Mouse (Mus musculus): ENCODE measurements around the gene Slc45a3. TPM values are rescaled to one million over a fixed set of nuclear protein-coding genes. Genes with fewer than 3 reads are reported as not detected.
A peak's percentile ranks its signal among the peaks of the same experiment; 100 is the strongest.

The Slc45a3 gene
- polyA plus RNA-seq, 1 experiment from 2014 or later, result 3.0 TPM

- Histone ChIP-seq H3K4me3 (ENCODE audit: low read depth, low read length) (no peak overlapping the region), H3K9me3 (replicated peaks; ENCODE audit: control insufficient read depth, low read length) (no peaks in the 10 kb centered on the region), H3K4me2 (ENCODE audit: low read depth, low read length) (no peak overlapping the region), H3K27me3 (ENCODE audit: control insufficient read depth, insufficient read depth, low read depth, low read length) (no peaks in the 10 kb centered on the region), H3K27ac (ENCODE audit: low read length) (no peak overlapping the region), H3K36me3 (ENCODE audit: control insufficient read depth, insufficient read depth) (no peaks in the 10 kb centered on the region), H3K4me1 (ENCODE audit: control insufficient read depth, low read depth, low read length) (peaks cover 7% of the 10 kb centered on the region), H3K9ac (ENCODE audit: low read depth, low read length) (no peak overlapping the region)
- ATAC-seq (ENCODE audit: low read depth), result peak; percentile 37
- 22% methylated on average over 16 of the region's 16 CpGs for WGBS (ENCODE audit: insufficient replicate concordance)
Measured at GRCm38 (mm10) chr1:131942621-131943590, 19.9 kb upstream of the Slc45a3 start.

DNA sequence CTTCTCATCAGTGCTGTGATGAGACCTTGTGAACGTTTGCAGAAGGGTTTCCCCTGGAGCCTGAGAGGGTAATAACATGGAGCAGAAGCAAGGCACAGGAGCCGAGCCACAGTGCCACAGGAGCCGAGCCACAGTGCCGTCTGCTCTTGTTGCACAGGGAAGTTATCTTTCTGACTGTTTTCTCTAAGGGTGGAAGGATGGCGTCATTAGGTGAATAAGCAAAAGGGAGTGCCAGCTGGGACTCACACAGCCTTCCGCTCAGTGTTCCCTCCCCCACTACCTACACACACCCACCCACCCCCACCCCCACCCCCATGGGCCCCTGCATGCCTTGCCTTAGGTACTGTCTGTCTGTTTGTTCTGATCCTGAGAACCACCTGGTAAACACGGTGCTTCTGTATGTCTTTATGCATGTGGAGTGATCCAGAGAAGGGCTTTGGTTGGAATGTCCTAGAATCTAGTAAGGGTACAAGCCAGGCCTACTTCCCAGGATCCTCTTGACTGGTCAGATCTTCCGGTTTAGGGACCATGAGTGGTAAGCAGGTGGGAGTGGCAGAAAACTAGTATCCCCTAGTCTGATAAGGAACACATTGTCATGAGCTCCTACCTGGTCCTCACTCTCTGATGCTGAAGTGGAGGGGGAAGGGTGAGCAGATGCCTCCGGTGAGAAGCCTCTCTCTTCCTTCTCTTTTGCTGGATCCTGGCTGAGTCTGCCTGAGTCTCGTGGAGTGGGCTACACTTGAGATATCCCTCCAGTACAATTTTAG lies 16.9 kb upstream of the Slc45a3 start:
- Histone ChIP-seq H3K9me3 (replicated peaks; ENCODE audit: control insufficient read depth, low read length) (no peaks in the 10 kb centered on the region), H3K27ac (ENCODE audit: low read length) (no peak overlapping the region)
- ATAC-seq (ENCODE audit: low read depth), result no peak

GRCm38 (mm10) chr1:131946462-131947215 lies 16.1 kb upstream of the Slc45a3 start:
- 62% methylated on average over 11 of the region's 11 CpGs for WGBS (ENCODE audit: insufficient replicate concordance)
- H3K4me2 ChIP-seq (ENCODE audit: low read depth, low read length), result no peak overlapping the region
- no peak overlapping the region for H3K4me3 ChIP-seq (ENCODE audit: low read depth, low read length)
- ATAC-seq (ENCODE audit: low read depth), result no peak
- H3K27ac ChIP-seq (ENCODE audit: low read length), result no peak overlapping the region
- no peaks in the 10 kb centered on the region for H3K36me3 ChIP-seq (ENCODE audit: control insufficient read depth, insufficient read depth)
- no peak overlapping the region for H3K9ac ChIP-seq (ENCODE audit: low read depth, low read length)
- H3K9me3 ChIP-seq (replicated peaks; ENCODE audit: control insufficient read depth, low read length), result no peaks in the 10 kb centered on the region
- H3K27me3 ChIP-seq (ENCODE audit: control insufficient read depth, insufficient read depth, low read depth, low read length), result no peaks in the 10 kb centered on the region
- peaks cover 7% of the 10 kb centered on the region for H3K4me1 ChIP-seq (ENCODE audit: control insufficient read depth, low read depth, low read length)

More for the DNA sequence above, 16.9 kb upstream of the Slc45a3 start:
- no peaks in the 10 kb centered on the region for H3K27me3 ChIP-seq (ENCODE audit: control insufficient read depth, insufficient read depth, low read depth, low read length)
- no peak overlapping the region for H3K4me3 ChIP-seq (ENCODE audit: low read depth, low read length)
- H3K4me1 ChIP-seq (ENCODE audit: control insufficient read depth, low read depth, low read length), result peaks cover 7% of the 10 kb centered on the region
- no peak overlapping the region for H3K9ac ChIP-seq (ENCODE audit: low read depth, low read length)
- H3K36me3 ChIP-seq (ENCODE audit: control insufficient read depth, insufficient read depth), result no peaks in the 10 kb centered on the region
- WGBS (ENCODE audit: insufficient replicate concordance), result 23% methylated on average over 10 of the region's 10 CpGs
- H3K4me2 ChIP-seq (ENCODE audit: low read depth, low read length), result no peak overlapping the region

DNA sequence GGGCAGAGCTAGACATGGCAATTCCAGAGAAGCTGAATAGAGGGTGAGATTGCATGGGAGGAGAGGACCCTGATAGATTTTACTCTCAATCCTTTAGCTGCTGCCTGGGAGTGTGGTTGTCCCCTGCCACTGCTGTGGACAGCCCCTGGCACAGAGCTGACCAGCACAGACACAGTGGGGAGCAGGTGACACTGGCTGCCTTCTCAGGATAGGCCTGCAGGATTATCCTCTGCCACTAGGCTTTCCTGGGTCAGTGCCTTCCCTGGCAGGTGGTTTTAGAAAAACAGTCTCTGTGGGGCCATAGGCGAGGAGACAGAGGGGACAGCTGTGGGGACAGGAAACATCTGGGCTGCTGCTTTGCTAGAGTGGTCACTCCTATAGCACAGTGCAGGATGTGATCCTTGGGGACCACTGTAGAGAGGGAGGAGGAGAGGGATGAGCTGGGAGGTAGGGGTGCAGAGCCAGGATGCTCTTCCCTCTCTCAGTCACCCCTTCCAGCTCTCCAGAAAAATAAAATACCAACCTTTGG lies 14.7 kb upstream of the Slc45a3 start:
- H3K4me1 ChIP-seq (ENCODE audit: control insufficient read depth, low read depth, low read length), result peaks cover 3% of the 10 kb centered on the region
- H3K4me3 ChIP-seq (ENCODE audit: low read depth, low read length), result no peak overlapping the region
- H3K9me3 ChIP-seq (replicated peaks; ENCODE audit: control insufficient read depth, low read length), result no peaks in the 10 kb centered on the region
- no peak overlapping the region for H3K4me2 ChIP-seq (ENCODE audit: low read depth, low read length)
- WGBS (ENCODE audit: insufficient replicate concordance), result 53% methylated on average over 1 of the region's 1 CpGs
- ATAC-seq (ENCODE audit: low read depth), result no peak
- H3K9ac ChIP-seq (ENCODE audit: low read depth, low read length), result no peak overlapping the region
- H3K27ac ChIP-seq (ENCODE audit: low read length), result no peak overlapping the region
- H3K27me3 ChIP-seq (ENCODE audit: control insufficient read depth, insufficient read depth, low read depth, low read length), result no peaks in the 10 kb centered on the region
- H3K36me3 ChIP-seq (ENCODE audit: control insufficient read depth, insufficient read depth), result no peaks in the 10 kb centered on the region

- no peak for ATAC-seq (ENCODE audit: low read depth)
- 42% methylated on average over 12 of the region's 12 CpGs for WGBS (ENCODE audit: insufficient replicate concordance)
- no peaks in the 10 kb centered on the region for H3K4me1 ChIP-seq (ENCODE audit: control insufficient read depth, low read depth, low read length)
- H3K9me3 ChIP-seq (replicated peaks; ENCODE audit: control insufficient read depth, low read length), result no peaks in the 10 kb centered on the region
- no peaks in the 10 kb centered on the region for H3K36me3 ChIP-seq (ENCODE audit: control insufficient read depth, insufficient read depth)
- no peak overlapping the region for H3K4me3 ChIP-seq (ENCODE audit: low read depth, low read length)
- H3K27me3 ChIP-seq (ENCODE audit: control insufficient read depth, insufficient read depth, low read depth, low read length), result no peaks in the 10 kb centered on the region
- no peak overlapping the region for H3K4me2 ChIP-seq (ENCODE audit: low read depth, low read length)
- no peak overlapping the region for H3K9ac ChIP-seq (ENCODE audit: low read depth, low read length)
- H3K27ac ChIP-seq (ENCODE audit: low read length), result no peak overlapping the region
Measured at GRCm38 (mm10) chr1:131954242-131954865, 8.4 kb upstream of the Slc45a3 start.

DNA sequence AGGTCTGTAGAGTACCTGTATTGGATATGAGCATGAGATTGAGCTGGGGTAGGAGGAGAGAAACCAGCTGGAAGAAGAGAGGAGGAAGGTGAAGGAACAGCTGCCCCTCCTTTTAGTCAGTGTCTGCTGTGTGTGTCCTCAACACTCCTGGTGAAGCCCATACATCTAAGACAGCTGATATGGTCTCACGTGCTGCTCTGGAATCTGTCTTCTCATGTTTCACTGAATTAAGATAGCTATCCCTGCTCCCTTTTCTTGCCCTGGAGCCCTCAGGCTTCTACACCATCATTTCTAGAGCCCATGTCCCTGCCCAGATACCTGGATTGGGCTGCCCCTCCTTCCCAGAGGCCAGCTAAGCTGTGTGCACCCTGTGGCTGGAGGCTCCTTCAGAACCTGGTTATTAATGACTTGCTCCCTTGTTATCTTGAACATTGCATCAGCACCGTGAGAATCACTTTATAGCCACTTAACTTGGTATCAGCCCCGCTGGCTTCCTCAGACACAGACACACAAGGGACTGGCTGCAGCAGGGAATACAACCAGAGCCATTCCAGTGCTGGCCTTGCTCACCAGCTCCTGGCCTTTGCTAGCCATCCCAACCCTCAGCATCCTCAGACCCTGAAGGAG lies 7.5 kb upstream of the Slc45a3 start:
- WGBS (ENCODE audit: insufficient replicate concordance), result 17% methylated on average over 3 of the region's 3 CpGs

GRCm38 (mm10) chr1:131957416-131957815 lies 5.4 kb upstream of the Slc45a3 start:
- peaks cover 7% of the 10 kb centered on the region for H3K27me3 ChIP-seq (ENCODE audit: control insufficient read depth, insufficient read depth, low read depth, low read length)
- WGBS (ENCODE audit: insufficient replicate concordance), result 49% methylated on average over 5 of the region's 5 CpGs
- H3K9ac ChIP-seq (ENCODE audit: low read depth, low read length), result no peak overlapping the region
- H3K36me3 ChIP-seq (ENCODE audit: control insufficient read depth, insufficient read depth), result no peaks in the 10 kb centered on the region
- H3K4me2 ChIP-seq (ENCODE audit: low read depth, low read length), result no peak overlapping the region
- no peak overlapping the region for H3K4me3 ChIP-seq (ENCODE audit: low read depth, low read length)
- no peak overlapping the region for H3K27ac ChIP-seq (ENCODE audit: low read length)
- no peaks in the 10 kb centered on the region for H3K9me3 ChIP-seq (replicated peaks; ENCODE audit: control insufficient read depth, low read length)
- no peaks in the 10 kb centered on the region for H3K4me1 ChIP-seq (ENCODE audit: control insufficient read depth, low read depth, low read length)
- peak; percentile 53; the same call in 1 of the 2 replicates for ATAC-seq (ENCODE audit: low read depth)

More for the DNA sequence above, 7.5 kb upstream of the Slc45a3 start:
- no peak overlapping the region for H3K4me2 ChIP-seq (ENCODE audit: low read depth, low read length)
- H3K9ac ChIP-seq (ENCODE audit: low read depth, low read length), result no peak overlapping the region
- H3K9me3 ChIP-seq (replicated peaks; ENCODE audit: control insufficient read depth, low read length), result no peaks in the 10 kb centered on the region
- H3K27me3 ChIP-seq (ENCODE audit: control insufficient read depth, insufficient read depth, low read depth, low read length), result no peaks in the 10 kb centered on the region; the same call in 1 of the 2 replicates
- no peaks in the 10 kb centered on the region for H3K36me3 ChIP-seq (ENCODE audit: control insufficient read depth, insufficient read depth)
- ATAC-seq (ENCODE audit: low read depth), result no peak
- H3K27ac ChIP-seq (ENCODE audit: low read length), result no peak overlapping the region
- H3K4me1 ChIP-seq (ENCODE audit: control insufficient read depth, low read depth, low read length), result no peaks in the 10 kb centered on the region
- no peak overlapping the region for H3K4me3 ChIP-seq (ENCODE audit: low read depth, low read length)

GRCm38 (mm10) chr1:131961004-131961403 lies 1.8 kb upstream of the Slc45a3 start:
- 50% methylated on average over 2 of the region's 2 CpGs for WGBS (ENCODE audit: insufficient replicate concordance)
- Histone ChIP-seq H3K4me3 (ENCODE audit: low read depth, low read length) (no peak overlapping the region), H3K9ac (ENCODE audit: low read depth, low read length) (no peak overlapping the region), H3K27me3 (ENCODE audit: control insufficient read depth, insufficient read depth, low read depth, low read length) (peaks cover 32% of the 10 kb centered on the region), H3K4me1 (ENCODE audit: control insufficient read depth, low read depth, low read length) (peaks cover 3% of the 10 kb centered on the region; the same call in 1 of the 2 replicates), H3K4me2 (ENCODE audit: low read depth, low read length) (no peak overlapping the region), H3K9me3 (replicated peaks; ENCODE audit: control insufficient read depth, low read length) (no peaks in the 10 kb centered on the region), H3K27ac (ENCODE audit: low read length) (no peak overlapping the region), H3K36me3 (ENCODE audit: control insufficient read depth, insufficient read depth) (no peaks in the 10 kb centered on the region)
- ATAC-seq (ENCODE audit: low read depth), result no peak
